Mouse (Mus musculus) heart, embryonic 10.5 days (tissue): ENCODE data around the gene Slc24a3. TPM values are rescaled to one million over a fixed set of nuclear protein-coding genes. Genes with fewer than 3 reads are reported as not detected.

Source experiments
- DNase-seq: peaks from one replicate; pipeline ENCODE4 v3.0.0-alpha.2; 2017; ENCODE audit warnings: low spot score
- H3K27ac ChIP-seq: fragments of 300-500 bp; sonication (generic); 2 replicates; pipeline ENCODE4 v1.5.1; 2016; ENCODE audit warnings: mild to moderate bottlenecking
- H3K27me3 ChIP-seq: fragments of 300-500 bp; sonication (generic); 2 replicates; pipeline ENCODE4 v1.6.1; 2016; ENCODE audit warnings: mild to moderate bottlenecking; ENCODE audit not compliant: poor library complexity, insufficient read depth, severe bottlenecking
- H3K36me3 ChIP-seq: fragments of 300-500 bp; sonication (generic); 2 replicates; pipeline ENCODE4 v1.6.1; 2016; ENCODE audit warnings: mild to moderate bottlenecking, moderate library complexity
- H3K4me1 ChIP-seq: fragments of 300-500 bp; sonication (generic); 2 replicates; pipeline ENCODE4 v1.6.1; 2016; ENCODE audit warnings: mild to moderate bottlenecking
- H3K4me3 ChIP-seq: fragments of 300-500 bp; sonication (generic); 2 replicates; pipeline ENCODE4 v1.5.1; 2016; ENCODE audit warnings: mild to moderate bottlenecking, moderate library complexity
- H3K9me3 ChIP-seq: fragments of 300-500 bp; sonication (generic); 2 replicates; pipeline ENCODE4 v1.6.1; 2016; ENCODE audit warnings: mild to moderate bottlenecking, moderate library complexity
- WGBS: fragments of 180-500 bp; shearing (Covaris S2); methylation state at CpG from one replicate; pipeline ENCODE4 v1.1.7; 2016; 5-methylcytosine and 5-hydroxymethylcytosine counted together
- polyA plus RNA-seq: library from polyadenylated mRNA; unstranded; fragments of >200 nt; fragmentation: Nextera tagmentation; extraction: Ambion mirVana; gene quantifications from 2 replicates; pipeline ENCODE4 v1.2.1, GENCODE M21; 2016

Gene Slc24a3
- polyA plus RNA-seq, 1 experiment from 2014 or later, result 2.2 TPM

DNA sequence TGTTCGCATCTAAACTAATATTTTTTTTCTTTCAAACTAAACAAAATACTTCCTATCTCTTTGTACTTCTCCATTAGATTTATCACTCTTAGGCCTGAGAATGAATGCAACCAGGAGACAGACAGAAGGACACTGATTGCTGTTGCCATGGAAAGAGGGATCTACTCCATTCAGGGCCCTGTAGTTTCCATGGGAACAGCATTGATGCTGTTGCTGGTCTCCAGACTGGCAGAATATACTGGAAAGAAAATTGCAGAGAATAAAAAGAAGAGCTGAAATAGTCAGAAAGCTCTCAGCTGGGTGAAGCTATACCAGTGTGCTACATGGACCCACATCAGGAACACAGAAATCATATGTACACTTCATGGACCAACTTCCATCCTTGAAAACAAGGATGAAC, 272.2 kb downstream of the Slc24a3 start:
- H3K27me3 ChIP-seq, result no peaks in the 10 kb centered on the region
- H3K36me3 ChIP-seq, result no peaks in the 10 kb centered on the region
- H3K4me1 ChIP-seq, result no peaks in the 10 kb centered on the region
- 85% methylated on average over 1 of the region's 1 CpGs for WGBS
- H3K9me3 ChIP-seq, result no peaks in the 10 kb centered on the region
- H3K27ac ChIP-seq, result no peak overlapping the region
- DNase-seq, result no peak
- no peak overlapping the region for H3K4me3 ChIP-seq

GRCm38 (mm10) chr2:145457106-145457747, 289.7 kb downstream of the Slc24a3 start:
- H3K27ac ChIP-seq, result no peak overlapping the region
- H3K27me3 ChIP-seq, result no peaks in the 10 kb centered on the region
- DNase-seq, result no peak
- no peak overlapping the region for H3K4me3 ChIP-seq
- WGBS, result 46% methylated on average over 8 of the region's 8 CpGs
- no peaks in the 10 kb centered on the region for H3K36me3 ChIP-seq
- H3K9me3 ChIP-seq, result no peaks in the 10 kb centered on the region
- H3K4me1 ChIP-seq, result peaks cover 9% of the 10 kb centered on the region

- DNase-seq, result no peak
- WGBS, result 46% methylated on average over 3 of the region's 3 CpGs
- no peaks in the 10 kb centered on the region for H3K27me3 ChIP-seq
- H3K4me3 ChIP-seq, result no peak overlapping the region
- H3K27ac ChIP-seq, result no peak overlapping the region
- no peaks in the 10 kb centered on the region for H3K36me3 ChIP-seq
- H3K9me3 ChIP-seq, result no peaks in the 10 kb centered on the region
- H3K4me1 ChIP-seq, result peaks cover 9% of the 10 kb centered on the region
Measured at GRCm38 (mm10) chr2:145460854-145461423, 293.4 kb downstream of the Slc24a3 start.

GRCm38 (mm10) chr2:145462253-145462652, 294.7 kb downstream of the Slc24a3 start:
- no peak overlapping the region for H3K27ac ChIP-seq
- no peaks in the 10 kb centered on the region for H3K9me3 ChIP-seq
- no peaks in the 10 kb centered on the region for H3K36me3 ChIP-seq
- no peak overlapping the region for H3K4me3 ChIP-seq
- 83% methylated on average over 2 of the region's 2 CpGs for WGBS
- H3K27me3 ChIP-seq, result no peaks in the 10 kb centered on the region
- DNase-seq, result no peak
- H3K4me1 ChIP-seq, result peaks cover 9% of the 10 kb centered on the region

DNA sequence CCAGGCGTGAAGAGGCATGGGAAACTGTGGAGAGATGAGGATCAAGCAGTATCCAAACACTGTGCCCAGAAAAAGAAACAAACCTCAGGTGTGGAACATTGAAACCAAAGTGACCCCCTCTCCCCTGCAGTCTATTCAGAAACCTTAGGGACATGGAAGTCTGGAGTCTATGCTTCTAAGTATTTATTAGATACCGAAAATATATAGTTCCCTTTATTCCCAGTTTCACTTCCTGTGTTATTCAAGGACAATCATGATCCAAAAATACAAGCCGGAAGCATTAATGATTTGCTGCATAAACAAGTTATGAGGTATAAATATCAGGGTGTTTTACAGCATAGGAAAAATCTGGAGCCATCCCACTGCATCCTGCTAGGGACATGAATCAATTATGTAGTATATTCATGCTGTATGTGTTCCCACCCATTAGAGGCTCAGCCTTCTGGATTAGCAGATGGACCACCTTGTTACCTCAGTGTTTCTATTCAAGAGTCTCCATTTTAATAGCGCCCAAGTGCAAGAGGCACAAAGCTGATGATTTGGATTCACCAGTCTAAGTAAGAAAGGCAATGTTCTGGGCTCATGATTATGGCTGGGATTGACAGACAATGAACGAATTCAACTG, 301.3 kb downstream of the Slc24a3 start:
- no peaks in the 10 kb centered on the region for H3K9me3 ChIP-seq
- no peak overlapping the region for H3K27ac ChIP-seq
- no peak overlapping the region for H3K4me3 ChIP-seq
- H3K27me3 ChIP-seq, result no peaks in the 10 kb centered on the region
- no peaks in the 10 kb centered on the region for H3K4me1 ChIP-seq
- 84% methylated on average over 5 of the region's 5 CpGs for WGBS
- no peak for DNase-seq
- H3K36me3 ChIP-seq, result no peaks in the 10 kb centered on the region

GRCm38 (mm10) chr2:145477484-145477883, 309.9 kb downstream of the Slc24a3 start:
- Histone ChIP-seq H3K4me1 (peaks cover 3% of the 10 kb centered on the region; the same call in 1 of the 2 replicates), H3K36me3 (no peaks in the 10 kb centered on the region), H3K27me3 (no peaks in the 10 kb centered on the region), H3K9me3 (no peaks in the 10 kb centered on the region), H3K4me3 (no peak overlapping the region), H3K27ac (no peak overlapping the region)
- no peak for DNase-seq
- WGBS, result 34% methylated on average over 2 of the region's 2 CpGs

GRCm38 (mm10) chr2:145479676-145480075, 312.1 kb downstream of the Slc24a3 start:
- DNase-seq, result no peak
- Histone ChIP-seq H3K4me1 (peaks cover 3% of the 10 kb centered on the region; the same call in 1 of the 2 replicates), H3K4me3 (no peak overlapping the region), H3K27ac (no peak overlapping the region), H3K36me3 (no peaks in the 10 kb centered on the region), H3K9me3 (no peaks in the 10 kb centered on the region), H3K27me3 (no peaks in the 10 kb centered on the region)
- WGBS, result 83% methylated on average over 2 of the region's 2 CpGs

DNA sequence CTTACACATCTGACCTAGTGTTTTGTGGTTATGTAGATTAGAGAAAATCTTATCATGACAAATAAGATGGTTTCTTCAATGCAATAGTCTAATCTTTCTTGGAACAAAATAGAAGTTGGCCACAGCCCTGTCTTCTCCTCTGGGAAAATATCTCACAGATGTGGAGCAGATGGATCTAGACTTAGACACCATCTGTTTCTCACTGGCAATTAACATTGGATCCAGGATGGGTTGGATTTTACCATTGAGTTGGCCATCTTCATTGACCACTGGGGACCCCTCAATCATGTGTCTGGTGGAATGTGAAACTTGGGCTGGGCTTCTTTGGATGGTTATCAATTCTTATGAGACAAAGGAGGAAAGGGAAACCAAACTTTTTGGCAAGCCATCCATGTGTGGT, 332.7 kb downstream of the Slc24a3 start:
- DNase-seq, result no peak
- no peak overlapping the region for H3K27ac ChIP-seq
- H3K4me3 ChIP-seq, result no peak overlapping the region
- H3K27me3 ChIP-seq, result no peaks in the 10 kb centered on the region
- no peaks in the 10 kb centered on the region for H3K36me3 ChIP-seq
- H3K9me3 ChIP-seq, result no peaks in the 10 kb centered on the region
- H3K4me1 ChIP-seq, result no peaks in the 10 kb centered on the region

DNA sequence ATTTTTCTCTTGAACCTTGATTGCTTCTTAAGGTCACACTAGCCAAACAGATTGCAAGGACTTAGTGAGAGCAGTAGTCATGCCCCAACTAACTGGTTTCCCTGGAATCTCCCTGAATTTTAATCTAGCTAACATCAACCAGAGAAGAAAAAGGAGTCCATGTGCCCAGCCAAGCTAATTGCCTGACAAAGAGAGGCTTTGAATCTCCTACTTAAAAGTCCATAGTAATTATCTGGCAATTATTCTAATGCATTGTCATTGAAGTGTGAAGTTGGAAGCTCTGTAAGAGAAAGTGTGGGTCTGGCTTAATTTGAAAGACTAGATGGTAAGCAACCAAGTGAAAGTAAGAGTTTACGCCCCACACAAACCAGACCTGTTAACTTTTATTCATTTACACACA, 333.9 kb downstream of the Slc24a3 start:
- H3K9me3 ChIP-seq, result no peaks in the 10 kb centered on the region

GRCm38 (mm10) chr2:145507702-145508101, 340.1 kb downstream of the Slc24a3 start:
- Histone ChIP-seq H3K4me1 (no peaks in the 10 kb centered on the region; the same call in 1 of the 2 replicates), H3K27ac (no peak overlapping the region), H3K36me3 (no peaks in the 10 kb centered on the region), H3K27me3 (no peaks in the 10 kb centered on the region), H3K9me3 (no peaks in the 10 kb centered on the region), H3K4me3 (no peak overlapping the region)
- no peak for DNase-seq
- 77% methylated on average over 2 of the region's 2 CpGs for WGBS

More for the DNA sequence above, 333.9 kb downstream of the Slc24a3 start:
- 88% methylated on average over 1 of the region's 1 CpGs for WGBS
- Histone ChIP-seq H3K27me3 (no peaks in the 10 kb centered on the region), H3K4me3 (no peak overlapping the region), H3K36me3 (no peaks in the 10 kb centered on the region), H3K27ac (no peak overlapping the region), H3K4me1 (no peaks in the 10 kb centered on the region)
- DNase-seq, result no peak

DNA sequence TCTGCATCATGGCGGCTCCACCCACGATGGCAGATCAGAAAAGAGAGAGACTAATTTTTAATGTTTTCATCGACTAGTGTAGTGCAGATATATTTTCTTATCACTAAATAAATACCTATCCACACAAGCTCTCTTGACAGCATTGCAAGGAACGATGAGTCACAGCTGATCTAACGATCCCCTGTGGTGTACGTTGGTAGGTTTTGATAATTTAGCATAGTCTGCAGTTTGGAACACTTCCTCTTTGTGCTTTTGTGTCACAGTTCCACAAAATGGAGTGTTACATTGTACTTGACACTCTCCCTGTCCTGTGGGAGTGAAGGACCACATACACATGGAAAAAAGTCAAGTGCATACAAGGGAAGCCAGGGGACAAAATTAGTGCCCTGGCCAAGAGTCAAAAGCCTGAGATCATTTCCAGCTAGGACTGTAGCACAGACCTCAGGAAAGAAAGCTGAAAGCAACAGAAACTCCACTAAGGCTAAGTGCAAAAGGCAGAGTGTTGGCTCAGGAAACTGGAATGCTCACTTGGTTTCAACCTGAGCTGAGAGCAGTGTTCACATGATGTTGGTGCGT, 343.2 kb downstream of the Slc24a3 start:
- DNase-seq, result no peak
- Histone ChIP-seq H3K9me3 (no peaks in the 10 kb centered on the region), H3K4me1 (no peaks in the 10 kb centered on the region; the same call in 1 of the 2 replicates), H3K4me3 (no peak overlapping the region), H3K27me3 (no peaks in the 10 kb centered on the region), H3K27ac (no peak overlapping the region), H3K36me3 (no peaks in the 10 kb centered on the region)
- WGBS, result 69% methylated on average over 7 of the region's 7 CpGs

DNA sequence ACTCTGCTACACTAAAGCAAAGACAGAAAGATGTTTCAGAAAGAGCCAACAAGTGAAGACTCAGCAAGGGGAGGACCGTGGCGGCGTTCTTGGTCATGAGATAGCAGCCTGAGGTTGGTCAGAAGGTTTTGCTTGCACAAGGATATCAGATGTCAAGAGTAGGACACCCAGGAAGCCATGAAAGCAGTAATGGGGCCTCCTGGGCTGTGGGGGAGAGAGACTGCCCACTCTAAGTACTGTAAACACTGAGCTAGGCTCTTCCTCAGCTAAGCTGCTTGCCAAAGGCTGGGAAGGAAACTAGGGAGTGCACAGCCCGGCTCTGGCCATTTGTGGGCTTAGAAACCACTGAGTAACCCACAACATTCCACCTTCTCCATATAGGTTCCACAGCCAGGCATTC, 348.4 kb downstream of the Slc24a3 start:
- Histone ChIP-seq H3K4me1 (no peaks in the 10 kb centered on the region; the same call in 1 of the 2 replicates), H3K27me3 (no peaks in the 10 kb centered on the region), H3K36me3 (no peaks in the 10 kb centered on the region), H3K9me3 (no peaks in the 10 kb centered on the region), H3K27ac (no peak overlapping the region), H3K4me3 (no peak overlapping the region)
- DNase-seq, result no peak
- 67% methylated on average over 4 of the region's 4 CpGs for WGBS

DNA sequence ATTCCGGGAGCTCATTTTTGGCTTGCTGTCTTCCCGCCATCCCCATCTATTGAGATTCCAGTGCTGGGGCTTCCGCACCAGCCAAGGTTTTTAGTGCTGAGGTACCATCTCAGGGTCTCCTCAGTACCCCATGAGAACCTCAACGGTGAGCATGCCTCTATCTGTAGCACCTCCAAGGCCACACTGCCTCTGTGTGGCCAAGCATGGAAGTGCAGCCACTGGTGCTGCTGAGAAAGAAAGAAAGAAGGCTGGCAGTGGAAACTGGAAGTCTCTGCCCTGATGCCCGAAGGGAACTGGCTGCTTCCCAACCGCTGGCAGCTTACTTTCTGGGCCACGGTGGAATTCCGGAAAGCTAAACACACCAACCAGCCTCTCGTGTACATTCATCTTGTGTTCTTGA, 349.8 kb downstream of the Slc24a3 start:
- peak; percentile 78 for DNase-seq
- Histone ChIP-seq H3K27me3 (no peaks in the 10 kb centered on the region), H3K27ac (no peak overlapping the region), H3K36me3 (no peaks in the 10 kb centered on the region), H3K4me1 (no peaks in the 10 kb centered on the region), H3K9me3 (no peaks in the 10 kb centered on the region), H3K4me3 (no peak overlapping the region)
- WGBS, result 45% methylated on average over 9 of the region's 9 CpGs
